Mouse (Mus musculus): ENCODE measurements at regions not wholly inside any gene's neighbourhood (a gene's known extent, or its start where the extent isn't known, plus 50 kb on each side); places are given as distances from the start of the nearest gene placed in this dataset.

DNA sequence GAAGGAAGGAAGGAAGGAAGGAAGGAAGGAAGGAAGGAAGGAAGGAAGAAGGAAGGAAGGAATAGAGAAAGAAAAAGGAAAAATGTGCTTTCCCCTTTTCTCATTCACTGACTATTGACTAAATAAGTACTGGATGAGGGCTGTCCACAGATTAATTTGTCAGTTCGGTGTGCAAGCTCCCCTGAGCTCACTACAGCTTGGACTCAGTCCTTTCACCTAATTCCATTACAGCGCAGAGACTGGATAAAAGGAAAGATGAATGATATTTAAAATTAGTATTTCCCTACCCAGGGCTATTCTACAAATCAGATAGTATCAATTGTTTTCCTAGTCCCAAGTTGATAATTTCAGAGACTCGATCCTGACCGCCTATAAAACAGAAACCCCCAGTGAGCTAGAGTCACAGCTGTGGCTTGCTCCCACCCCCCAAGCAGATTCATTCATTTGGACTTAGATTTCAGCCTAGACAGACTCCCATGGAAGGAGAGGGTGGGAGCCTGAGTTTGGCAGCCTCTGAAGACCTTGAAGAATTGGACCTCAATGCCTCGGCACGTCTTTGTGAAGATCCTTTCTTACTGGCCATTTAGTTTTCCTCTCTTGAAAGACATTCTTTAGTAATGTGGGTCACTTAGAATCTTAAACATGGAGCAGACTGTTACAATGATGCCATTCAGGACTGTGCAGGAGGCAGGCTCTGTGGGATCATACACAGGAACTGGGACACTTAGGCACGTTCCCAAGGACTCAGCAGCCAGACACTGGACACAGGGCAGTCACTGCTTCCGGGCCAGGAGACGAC, 179.2 kb upstream of the Pabpc6 start:
- no peak for DNase-seq (ENCODE audit: low read depth)

DNA sequence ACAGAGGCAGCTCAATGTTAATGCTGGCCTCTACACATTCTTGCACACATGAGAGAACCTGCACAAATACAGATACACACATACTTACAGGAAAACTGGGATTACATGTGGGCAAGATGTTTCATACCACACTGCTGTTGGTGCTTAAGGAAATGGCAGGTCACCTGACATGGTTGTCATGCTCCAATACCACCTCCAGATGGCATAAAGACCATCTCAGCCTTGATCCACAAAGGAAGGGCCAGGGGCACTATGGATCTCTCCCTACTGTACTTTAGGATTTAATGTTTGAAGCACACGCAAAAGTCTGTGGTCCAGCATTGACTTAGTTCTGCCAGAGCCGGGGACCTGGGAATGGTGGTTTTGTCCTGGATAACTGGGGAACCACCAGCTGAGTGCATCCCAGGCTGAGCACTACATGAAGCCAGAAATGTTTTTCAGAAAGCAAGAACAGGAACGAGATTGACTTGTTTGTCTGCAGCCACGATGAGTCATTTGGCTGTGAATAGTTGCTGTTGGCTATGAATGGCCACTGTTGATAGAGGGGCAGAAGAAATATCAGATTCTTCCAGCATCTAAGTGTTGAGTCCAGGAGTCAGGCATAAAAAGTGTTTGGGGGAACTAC, 176.0 kb upstream of the Pabpc6 start:
- no peak for DNase-seq (ENCODE audit: low read depth)

DNA sequence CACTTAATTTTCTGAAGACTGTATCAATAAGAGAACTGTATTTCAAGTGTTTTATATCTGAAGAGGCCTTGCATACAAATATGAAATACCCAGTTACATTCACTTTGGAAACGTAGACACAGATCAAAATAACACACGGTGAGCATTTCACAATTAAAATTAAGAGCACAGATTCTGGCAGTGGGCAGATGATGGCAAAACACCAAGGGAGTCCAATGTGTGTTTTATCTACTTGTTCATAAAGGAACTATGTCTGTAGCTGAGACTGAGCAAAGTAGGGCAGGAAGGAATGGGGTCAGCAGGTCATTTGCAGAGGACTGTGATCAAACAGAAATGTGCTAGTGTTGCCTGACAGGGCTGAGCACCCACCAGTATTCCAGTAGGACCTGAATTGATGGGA, 171.6 kb upstream of the Pabpc6 start:
- no peak for DNase-seq (ENCODE audit: low read depth)

DNA sequence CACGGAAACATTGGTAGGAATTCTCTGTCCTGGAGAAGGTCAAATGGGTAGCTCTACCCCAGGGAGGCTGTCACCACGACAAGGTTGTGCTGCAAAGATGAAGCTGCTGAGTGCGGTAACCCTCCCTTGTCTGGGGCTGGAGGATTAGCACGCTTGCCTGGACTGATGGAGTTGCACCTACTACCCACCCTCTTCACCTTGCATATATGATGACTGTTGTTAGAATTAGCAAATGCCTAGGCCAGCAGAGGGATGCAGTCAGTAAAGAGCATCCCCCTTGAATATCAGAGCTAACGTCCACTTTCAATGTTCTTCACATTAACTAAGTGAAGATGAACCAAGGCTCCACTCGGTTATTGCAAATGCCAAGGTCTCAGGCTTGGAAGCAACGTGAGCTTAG, 169.7 kb upstream of the Pabpc6 start:
- no peak for DNase-seq (ENCODE audit: low read depth)

DNA sequence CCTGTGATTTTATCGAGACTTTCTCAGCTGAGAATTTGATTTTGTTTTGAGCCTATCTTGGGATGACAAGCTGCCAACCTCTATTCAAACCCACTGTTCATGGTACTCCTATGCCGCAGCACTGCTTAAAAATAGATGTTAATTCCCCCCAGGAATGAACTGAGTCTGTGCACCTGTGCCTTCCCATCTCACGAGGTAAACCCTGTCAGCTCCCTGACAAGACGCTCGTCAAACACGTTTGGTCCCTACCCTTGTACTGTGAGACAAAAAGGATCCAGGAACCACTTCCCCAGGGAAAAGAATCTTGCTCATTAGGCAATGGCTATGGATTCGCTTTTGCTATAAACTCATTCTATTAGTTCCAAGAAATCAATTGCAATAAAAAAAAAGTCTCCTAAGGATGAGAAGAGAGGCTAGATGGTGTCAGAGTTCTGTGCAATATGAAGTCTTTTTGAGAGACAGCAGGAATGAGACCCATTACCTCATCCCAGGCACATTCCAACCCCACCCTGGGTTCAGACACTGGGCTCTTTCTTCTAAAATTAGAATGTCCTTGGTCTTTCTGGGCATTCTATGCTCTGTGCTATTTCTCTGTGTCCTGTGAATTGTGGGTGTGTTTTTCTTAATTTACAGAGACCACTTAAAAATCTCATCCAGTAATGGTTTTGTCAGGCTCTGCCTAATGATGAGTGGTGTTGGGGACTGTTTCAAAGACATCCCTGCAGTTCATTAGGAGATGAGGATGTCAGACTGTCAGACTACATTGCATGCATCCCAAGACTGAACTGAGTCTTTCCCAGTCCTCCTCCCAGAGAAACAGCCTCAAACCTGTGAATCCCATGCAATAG, 167.7 kb upstream of the Pabpc6 start:
- DNase-seq (ENCODE audit: low read depth): no peak

DNA sequence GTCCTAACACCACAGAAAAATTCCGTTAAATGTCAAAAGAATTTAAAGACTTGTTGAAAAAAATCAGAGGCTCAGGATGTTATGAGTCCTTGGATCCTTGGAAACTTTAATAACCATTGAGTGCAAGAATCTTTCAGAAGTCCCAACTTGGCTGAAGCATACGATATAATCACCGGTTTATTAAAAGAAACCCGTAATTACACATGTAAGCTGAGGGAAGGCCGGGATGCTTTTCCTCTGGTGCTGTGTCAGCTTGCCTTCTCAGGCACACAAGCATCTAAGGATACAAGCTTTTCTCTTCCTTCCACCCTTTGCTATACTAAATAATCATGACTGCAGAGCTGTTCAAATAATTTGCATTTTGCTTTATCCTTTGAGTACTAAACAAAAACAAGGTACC, 160.4 kb upstream of the Pabpc6 start:
- no peak for DNase-seq (ENCODE audit: low read depth)

DNA sequence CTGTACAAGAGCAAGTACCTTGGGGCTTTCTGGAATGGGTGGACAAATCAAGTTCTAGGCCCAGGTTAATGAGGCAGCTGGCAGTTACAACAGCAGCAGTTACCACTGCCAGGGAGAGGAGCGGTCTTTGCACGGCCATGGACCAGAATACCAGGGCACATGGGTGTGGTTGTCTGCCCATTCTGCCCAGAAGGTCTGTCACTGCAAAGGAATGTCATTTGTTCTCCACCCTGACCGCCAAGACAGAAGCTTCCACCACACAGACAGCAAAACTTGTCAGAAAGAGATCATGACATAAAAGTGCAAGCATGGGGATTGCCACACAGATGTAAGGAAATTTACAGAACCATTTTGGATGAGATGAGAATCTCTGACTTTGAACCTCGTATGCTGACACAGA, 151.8 kb upstream of the Pabpc6 start:
- no peak for DNase-seq (ENCODE audit: low read depth)

DNA sequence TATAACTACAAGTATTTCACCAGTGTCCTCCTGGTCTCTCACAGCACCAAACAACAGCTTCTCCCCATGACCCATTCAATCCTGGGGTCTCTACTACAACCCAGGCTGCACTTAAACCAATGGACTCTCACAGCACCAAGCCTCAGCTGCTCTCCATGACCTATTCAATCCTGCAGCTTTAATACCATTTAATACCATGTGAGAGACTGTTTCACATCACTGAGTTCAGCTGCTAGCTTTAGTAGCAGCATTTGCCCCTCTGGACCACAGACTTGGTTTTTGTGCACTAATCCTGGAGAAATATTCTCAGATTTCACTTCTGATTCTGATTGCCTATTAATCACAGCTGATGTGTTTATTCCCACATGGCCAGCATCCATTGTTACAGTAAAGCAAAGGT, 147.5 kb upstream of the Pabpc6 start:
- no peak for DNase-seq (ENCODE audit: low read depth)

DNA sequence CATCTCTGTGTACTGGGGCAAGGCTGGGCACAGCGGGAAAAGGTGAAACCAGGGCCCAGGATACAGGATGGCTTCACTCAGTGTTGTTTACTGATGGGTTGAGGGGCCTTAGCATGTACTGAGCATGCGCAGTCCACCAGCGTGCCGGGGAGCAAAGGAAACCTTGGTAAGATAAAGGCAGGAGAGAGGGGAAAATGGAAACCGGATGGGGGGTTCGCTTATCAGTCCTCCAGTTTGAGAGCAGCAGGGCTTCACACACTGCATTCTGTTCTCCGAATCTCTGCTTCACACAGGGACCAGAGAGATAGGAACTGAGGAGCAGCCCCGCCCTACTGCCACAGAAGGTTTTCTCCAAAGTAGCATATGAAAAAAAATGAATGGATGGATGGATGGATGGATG, 127.6 kb upstream of the Pabpc6 start:
- DNase-seq (ENCODE audit: low read depth): no peak

DNA sequence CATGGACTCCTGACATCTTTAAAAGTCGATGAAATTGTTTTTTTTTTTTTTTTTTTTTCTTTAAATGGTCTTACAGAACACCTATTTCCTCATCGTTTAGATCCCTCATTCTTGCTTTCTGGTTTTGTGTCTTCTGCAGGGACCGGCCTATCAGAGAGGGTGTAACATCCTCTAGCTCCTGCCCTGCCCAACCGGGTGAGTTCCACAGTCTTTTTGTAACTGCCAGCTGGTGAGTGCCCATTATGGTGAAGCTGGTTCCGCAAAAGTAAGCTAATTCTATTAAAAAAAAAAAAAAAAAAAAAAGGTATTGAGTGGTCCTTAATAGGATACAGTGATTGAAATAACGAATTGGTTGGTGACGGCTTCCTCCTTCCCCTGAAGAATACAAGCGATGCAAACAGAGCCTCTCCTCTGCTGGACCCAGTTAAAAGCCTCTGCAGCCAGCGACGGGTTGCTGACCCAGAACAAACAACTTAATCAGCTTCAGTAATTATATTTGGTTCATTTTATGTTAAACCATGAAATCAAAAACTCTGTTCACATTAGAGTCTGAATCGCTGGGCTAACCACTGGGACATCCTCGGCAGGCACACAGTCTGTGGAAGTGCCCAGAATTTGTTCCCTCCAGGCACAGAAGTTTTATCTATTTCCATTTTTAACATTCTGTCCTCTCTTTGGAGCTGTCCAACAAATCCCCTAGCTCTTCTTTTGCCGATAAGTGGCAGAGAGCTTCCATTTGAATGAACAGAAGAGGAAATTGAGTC, 126.9 kb upstream of the Pabpc6 start:
- no peak for DNase-seq (ENCODE audit: low read depth)

DNA sequence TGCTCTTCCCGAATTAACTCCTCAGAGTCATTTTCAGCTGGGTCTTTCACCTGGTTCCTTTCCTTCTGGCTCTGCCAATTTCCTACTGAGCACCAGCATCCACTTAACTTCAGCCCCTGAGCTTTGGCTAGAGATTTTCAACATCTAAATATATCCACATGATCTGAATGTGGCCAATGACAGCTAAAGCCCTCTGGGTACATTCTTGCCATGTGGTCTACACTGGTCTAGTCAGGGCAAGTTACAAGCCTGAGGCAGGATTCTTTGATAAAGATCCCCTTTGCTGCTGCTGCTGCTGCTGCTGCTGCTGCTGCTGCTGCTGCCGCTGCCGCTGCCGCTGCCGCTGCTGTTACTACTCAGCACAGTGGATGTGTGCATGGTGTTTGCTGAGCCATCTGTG, 109.3 kb upstream of the Pabpc6 start:
- no peak for DNase-seq (ENCODE audit: low read depth)

DNA sequence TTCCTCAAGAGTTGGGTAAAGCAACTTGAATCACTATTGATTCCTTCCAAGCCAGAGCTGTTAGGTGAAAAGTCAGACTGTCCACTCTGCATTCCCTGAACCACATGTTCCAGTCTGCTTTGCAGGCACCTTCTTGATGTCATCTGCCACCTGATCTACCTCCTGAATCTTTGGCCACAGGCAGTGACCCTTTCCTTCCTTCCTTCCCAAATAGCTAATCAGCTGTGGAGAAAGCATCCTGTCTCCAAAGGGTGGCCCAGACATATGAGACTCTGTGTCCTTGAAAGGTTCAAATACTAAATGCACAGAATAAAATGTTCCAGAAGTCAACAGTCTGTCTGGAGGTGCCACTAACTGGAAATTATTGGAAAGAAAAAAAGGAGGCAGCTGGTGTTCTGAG, 107.6 kb upstream of the Pabpc6 start:
- no peak for DNase-seq (ENCODE audit: low read depth)

DNA sequence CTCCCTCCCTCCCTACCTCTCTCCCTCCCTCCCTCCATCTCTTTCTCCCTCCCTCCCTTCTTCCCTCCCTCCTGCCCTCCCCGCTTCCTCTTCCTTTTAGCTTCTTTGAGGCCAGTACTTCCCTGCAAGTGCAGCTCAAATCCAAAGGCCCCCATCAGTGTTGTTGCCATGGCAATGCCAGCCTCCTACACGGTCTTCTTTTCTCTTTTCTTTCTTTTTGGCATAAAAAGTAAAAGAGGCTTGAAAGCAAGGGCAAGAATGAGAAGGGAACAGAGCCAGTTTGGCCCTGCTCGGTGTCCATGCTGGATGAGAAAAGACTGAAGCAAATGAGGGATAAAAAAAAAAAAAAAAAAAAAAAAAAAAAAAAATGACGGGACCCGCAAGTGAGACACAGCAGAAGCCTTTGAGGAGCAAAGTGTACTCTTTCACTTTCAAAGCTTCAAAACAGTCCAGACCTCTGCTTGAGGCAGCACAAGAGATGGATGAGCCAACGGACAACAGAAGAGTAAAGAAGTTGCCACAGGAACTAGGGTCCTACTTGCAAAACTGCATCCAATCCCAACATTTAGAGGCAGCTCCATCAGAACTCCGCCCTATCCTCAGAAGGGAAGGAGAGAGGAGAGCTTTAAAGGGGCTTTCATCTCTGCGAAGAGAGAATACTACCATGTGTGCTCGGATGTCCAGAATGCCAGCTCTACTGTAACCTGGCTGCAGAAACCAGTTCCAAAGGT, 106.9 kb upstream of the Pabpc6 start:
- DNase-seq (ENCODE audit: low read depth): no peak

DNA sequence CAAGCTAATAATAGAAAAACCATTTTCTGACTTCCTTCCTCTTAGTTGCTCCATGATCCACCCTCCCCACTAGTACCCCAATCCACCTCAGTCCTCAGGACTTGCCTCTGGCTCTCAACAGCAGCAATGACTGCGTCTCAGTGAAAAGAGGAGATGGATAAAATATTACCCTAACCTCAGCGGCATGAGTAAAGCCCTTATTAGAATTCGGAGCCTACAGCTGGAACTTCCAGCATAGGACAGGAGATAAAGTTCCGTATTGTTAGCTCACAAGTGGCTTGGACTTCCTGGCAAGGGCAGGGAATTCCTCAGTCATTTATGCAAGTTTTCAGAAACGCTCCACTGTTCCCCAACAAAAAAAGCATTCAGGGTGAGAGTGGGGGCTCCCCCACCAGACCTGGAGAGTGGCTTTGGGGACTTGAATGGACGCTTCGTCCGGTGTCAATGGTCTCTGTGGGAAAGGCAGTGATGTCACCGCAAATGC, 106.2 kb upstream of the Pabpc6 start:
- DNase-seq (ENCODE audit: low read depth): no peak

DNA sequence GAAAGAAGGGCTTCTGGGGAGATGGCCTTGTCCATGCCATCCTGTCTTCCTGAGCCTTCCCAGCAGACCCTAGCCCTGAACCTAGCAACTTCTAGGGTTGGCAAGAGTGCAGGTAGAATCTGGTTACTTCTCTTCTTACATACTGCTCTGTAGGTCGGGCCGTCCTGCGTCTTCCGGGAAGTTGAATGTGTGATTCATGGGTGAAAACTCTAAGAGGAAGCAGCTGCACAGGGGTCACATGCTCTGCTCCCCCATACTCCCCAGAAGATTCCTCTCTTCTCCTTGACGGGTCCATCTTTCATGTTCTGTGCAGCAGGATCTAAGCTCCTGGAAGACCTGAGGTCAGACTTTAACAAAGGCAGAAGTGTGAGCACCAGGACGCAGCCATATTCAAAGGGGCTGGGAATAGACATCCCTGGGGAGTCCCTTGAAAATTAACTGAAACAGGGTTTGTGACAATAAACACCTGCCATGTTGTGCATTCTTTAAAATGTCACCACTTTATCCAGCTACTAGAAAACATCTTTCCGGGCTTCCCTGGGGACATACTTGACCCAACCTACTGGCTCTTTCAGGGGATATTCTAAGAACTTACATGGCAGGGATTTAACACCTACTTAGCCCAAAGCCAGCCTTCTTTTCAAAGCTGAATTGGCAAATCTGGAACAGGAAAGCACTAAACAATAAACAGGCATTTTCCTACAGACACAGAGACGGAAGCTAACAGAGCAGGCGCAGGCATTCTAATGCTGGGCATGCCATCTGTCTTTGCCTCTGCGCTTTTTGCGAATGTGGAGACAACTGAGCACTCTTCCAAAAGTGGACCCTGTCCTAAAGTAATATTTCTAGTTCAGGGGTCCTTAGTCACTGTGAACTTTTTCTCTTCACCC, 105.5 kb upstream of the Pabpc6 start:
- no peak for DNase-seq (ENCODE audit: low read depth)

DNA sequence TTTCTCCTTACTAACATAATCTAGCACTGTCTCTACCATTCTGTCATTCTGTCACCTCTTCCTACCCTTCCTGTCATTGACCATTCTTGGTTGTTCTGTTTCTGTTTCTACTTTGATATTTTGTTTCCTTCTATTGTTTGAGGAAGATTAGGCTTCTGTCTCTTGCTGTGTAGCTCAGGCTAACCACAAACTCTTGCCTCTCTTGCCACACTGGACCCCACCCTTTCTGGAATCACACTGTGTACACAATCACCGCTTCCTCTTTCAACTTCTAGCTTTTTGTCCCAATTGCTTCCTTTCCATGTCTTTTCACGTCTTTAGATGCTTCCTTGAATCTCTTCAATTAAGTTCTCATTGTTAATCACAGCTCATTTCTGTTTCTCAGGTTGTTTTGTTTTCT, 104.2 kb upstream of the Pabpc6 start:
- no peak for DNase-seq (ENCODE audit: low read depth)

DNA sequence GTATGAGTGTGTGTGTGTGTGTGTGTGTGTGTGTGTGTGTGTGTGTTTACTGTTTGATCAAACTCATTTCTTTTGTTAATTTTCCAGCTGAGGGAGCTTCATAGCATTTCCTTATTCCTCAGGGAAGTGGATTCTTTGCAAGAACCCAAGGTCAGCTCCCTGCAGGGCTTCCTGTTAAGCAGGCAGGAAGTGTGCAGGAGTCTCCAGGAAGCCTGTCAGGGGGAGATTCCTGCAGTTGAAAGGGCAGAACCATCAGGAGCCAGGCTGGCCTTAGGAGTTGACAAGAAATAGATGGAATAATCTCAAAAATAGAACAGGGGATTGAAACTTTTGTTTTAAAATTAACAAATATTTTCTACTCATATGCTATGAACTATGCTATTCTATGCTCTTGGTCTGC, 98.8 kb upstream of the Pabpc6 start:
- DNase-seq (ENCODE audit: low read depth): no peak

DNA sequence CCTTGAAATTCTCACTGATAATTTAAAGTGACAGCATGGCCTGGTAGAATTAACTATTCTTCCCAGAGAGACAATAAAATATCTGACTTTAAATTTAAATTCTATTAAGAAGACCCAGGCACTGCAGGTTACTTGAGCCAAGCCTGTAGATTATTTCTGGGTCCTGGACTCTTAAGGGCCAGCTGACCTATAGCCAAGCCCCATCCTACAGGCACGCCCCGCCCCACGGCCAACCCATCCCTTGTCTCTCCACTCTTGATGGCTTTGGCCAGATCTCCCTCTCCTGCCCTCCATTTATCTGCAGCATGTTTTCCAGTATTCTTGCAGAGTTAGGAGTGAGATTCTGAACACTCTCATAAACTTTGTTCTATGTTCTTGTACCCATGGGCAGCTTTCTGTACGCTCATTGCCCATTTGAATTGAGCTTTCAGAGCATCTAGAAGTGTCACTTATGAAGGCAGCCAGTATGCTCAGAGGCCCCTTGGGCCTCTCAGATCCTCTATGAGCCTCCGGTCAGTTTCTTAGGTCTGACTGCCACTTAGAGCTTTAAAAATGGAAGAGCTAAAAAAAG, 96.2 kb upstream of the Pabpc6 start:
- DNase-seq (ENCODE audit: low read depth): no peak

DNA sequence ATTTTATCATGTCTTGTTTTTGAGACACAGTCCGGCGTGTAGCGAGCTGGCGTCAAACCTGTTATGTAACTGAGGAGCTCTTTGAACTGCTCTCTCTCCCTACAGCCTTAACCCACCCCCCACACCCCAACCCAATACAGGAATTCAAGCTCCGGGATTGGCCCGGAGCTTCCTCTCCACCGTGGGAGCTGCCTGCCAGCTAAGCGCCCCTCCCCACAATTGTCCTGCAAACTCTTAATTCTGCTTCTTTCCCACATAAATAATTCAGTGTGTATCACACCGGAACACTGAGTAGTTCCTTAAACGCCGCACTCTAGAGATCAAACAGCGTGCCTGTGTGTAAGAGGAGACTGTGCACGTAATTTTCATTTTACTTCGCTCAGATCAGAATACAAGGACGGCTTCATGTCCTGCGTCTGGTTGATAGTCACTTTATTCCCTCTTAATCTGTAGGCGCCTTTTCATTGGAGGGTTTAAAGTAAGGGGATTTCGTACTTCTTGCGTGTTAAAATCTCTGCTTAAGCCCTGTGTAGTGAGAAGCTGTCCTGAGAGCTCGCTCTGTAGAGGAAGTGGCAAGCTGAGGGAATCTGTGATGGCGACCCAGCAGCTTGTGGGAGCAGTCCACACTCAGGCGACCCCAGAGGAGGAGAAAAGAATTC, 95.3 kb upstream of the Pabpc6 start:
- no peak for DNase-seq (ENCODE audit: low read depth)

Measured in c-Kit-positive CD71-negative TER-119-negative erythroid progenitor cells, embryonic 14.5 days (primary cell).